ENCODE assay signal across 12 mouse cellular contexts in genomic region chr11:104609033-104609684, GRCm38 (mm10). TPM values are rescaled to one million over a fixed set of nuclear protein-coding genes. Genes with fewer than 3 reads are reported as not detected.
A peak's percentile ranks its signal among the peaks of the same experiment; 100 is the strongest.
DNase-seq lines count a peak whose midpoint lies in the region; ATAC-seq and TF ChIP-seq lines count a peak whose summit lies in the region.
"Had no signal": no experiment of that assay in that cellular context is flagged by ENCODE, and none has a peak within 500 bp of the region (broad histone marks: within the 10 kb centered on the region; RNA-seq: fewer than 3 reads in every experiment).

No protein-coding gene starts in this region.

- H3K4me3 ChIP-seq in limb, embryonic 13.5 days = peak overlapping the region; percentile 53; the same call in 1 of the 2 replicates
- H3K4me3 ChIP-seq in limb, embryonic 10.5 days = no peak overlapping the region
- H3K4me3 ChIP-seq in liver, embryonic 11.5 days (ENCODE audit: low read depth, low read length) = peak overlapping the region; percentile 57
- H3K4me3 ChIP-seq in small intestine, adult 2 months (ENCODE audit: low read depth, low read length) = no peak overlapping the region

- no peak for TF ChIP-seq POLR2A in small intestine, adult 2 months (IDR thresholded peaks at IDR 0.05; ENCODE audit: low read depth, low read length)

- TF ChIP-seq CTCF in small intestine, adult 2 months (IDR thresholded peaks at IDR 0.05; ENCODE audit: extremely low read depth, insufficient read length, insufficient replicate concordance, low read depth, low read length) = no peak

- H3K9me3 ChIP-seq in limb, embryonic 13.5 days = no peaks in the 10 kb centered on the region
- no peaks in the 10 kb centered on the region for H3K9me3 ChIP-seq in limb, embryonic 10.5 days (replicated peaks)
- H3K9me3 ChIP-seq in liver, embryonic 11.5 days (ENCODE audit: control insufficient read depth, low read length) = no peaks in the 10 kb centered on the region
- H3K9me3 ChIP-seq: limb, embryonic 15.5 days had no signal

- 71% methylated on average over 6 of the region's 6 CpGs for WGBS in limb, embryonic 13.5 days
- 72% methylated on average over 6 of the region's 6 CpGs for WGBS in limb, embryonic 10.5 days
- 29% methylated on average over 6 of the region's 6 CpGs for WGBS in liver, embryonic 11.5 days
- 62% methylated on average over 6 of the region's 6 CpGs for WGBS in small intestine, adult 2 months

- H3K9ac ChIP-seq in limb, embryonic 13.5 days = no peak overlapping the region
- peak overlapping the region; percentile 25; the same call in 1 of the 2 replicates for H3K9ac ChIP-seq in liver, embryonic 11.5 days (ENCODE audit: low read depth, low read length)

- no peak overlapping the region; the same call in 1 of the 2 replicates for H3K27ac ChIP-seq in limb, embryonic 13.5 days
- no peak overlapping the region for H3K27ac ChIP-seq in limb, embryonic 10.5 days
- H3K27ac ChIP-seq in liver, embryonic 11.5 days (ENCODE audit: low read depth, low read length) = 0 out of 2 replicates have a peak overlapping the region, but pooled peaks have one; percentile 25
- peak overlapping the region; percentile 87; the same call in 1 of the 2 replicates for H3K27ac ChIP-seq in small intestine, adult 2 months (ENCODE audit: insufficient read depth, low read depth, low read length)
- H3K27ac ChIP-seq: limb, embryonic 15.5 days had no signal

- H3K4me2 ChIP-seq in limb, embryonic 13.5 days (replicated peaks) = no peak overlapping the region
- peak overlapping the region; percentile 83 for H3K4me2 ChIP-seq in liver, embryonic 11.5 days

- peaks cover 56% of the 10 kb centered on the region for H3K27me3 ChIP-seq in limb, embryonic 13.5 days
- peaks cover 59% of the 10 kb centered on the region for H3K27me3 ChIP-seq in limb, embryonic 10.5 days (ENCODE audit: low read depth, poor library complexity, severe bottlenecking)
- H3K27me3 ChIP-seq in liver, embryonic 11.5 days (replicated peaks; ENCODE audit: control insufficient read depth, insufficient read depth, low read length) = peaks cover 39% of the 10 kb centered on the region
- peaks cover 14% of the 10 kb centered on the region for H3K27me3 ChIP-seq in small intestine, adult 2 months (ENCODE audit: control insufficient read depth, insufficient read depth, low read length)

- no peaks in the 10 kb centered on the region for H3K36me3 ChIP-seq in limb, embryonic 13.5 days
- no peaks in the 10 kb centered on the region for H3K36me3 ChIP-seq in limb, embryonic 10.5 days
- H3K36me3 ChIP-seq in liver, embryonic 11.5 days (ENCODE audit: control insufficient read depth, insufficient read depth, low read length) = no peaks in the 10 kb centered on the region
- no peaks in the 10 kb centered on the region for H3K36me3 ChIP-seq in small intestine, adult 2 months (ENCODE audit: control insufficient read depth, insufficient read depth, low read length)
- H3K36me3 ChIP-seq: limb, embryonic 15.5 days had no signal

- peaks cover 11% of the 10 kb centered on the region; the same call in 1 of the 2 replicates for H3K4me1 ChIP-seq in limb, embryonic 13.5 days
- peaks cover 12% of the 10 kb centered on the region for H3K4me1 ChIP-seq in limb, embryonic 10.5 days
- peaks cover 6% of the 10 kb centered on the region for H3K4me1 ChIP-seq in liver, embryonic 11.5 days (replicated peaks; ENCODE audit: control insufficient read depth, insufficient read depth, low read length)
- peaks cover 5% of the 10 kb centered on the region; the same call in 1 of the 2 replicates for H3K4me1 ChIP-seq in small intestine, adult 2 months (ENCODE audit: control insufficient read depth, insufficient read depth, insufficient read length, low read length)

- no peak for ATAC-seq in limb, embryonic 13.5 days (ENCODE audit: low FRiP score, low read depth)
- ATAC-seq in liver, embryonic 11.5 days (replicated peaks; ENCODE audit: low FRiP score) = no peak

- no peak for DNase-seq in limb, embryonic 10.5 days (ENCODE audit: low spot score)
- DNase-seq in MEL-GATA-1-ER (ENCODE audit: extremely low read depth, low read depth) = peak; percentile 83
- DNase-seq in liver, embryonic 11.5 days (ENCODE audit: low spot score) = no peak
- no peak for DNase-seq in cerebellum, postnatal 10 days
- no peak for DNase-seq in kidney, adult 18-20 months
- no peak for DNase-seq in layer of hippocampus, adult 11-12 months (ENCODE audit: low spot score)
- DNase-seq: cerebellum, adult 9-11 months; gastrocnemius, postnatal 25 days; thymus, postnatal 36 days had no signal

RNA-seq across cellular contexts. Expression of gene Itgb3, which starts 1.4 kb away (rescaled TPM):
- 2.0 and 2.3 TPM in 2 replicates for polyA plus RNA-seq in limb, embryonic 13.5 days (2015; fragmentation: Nextera tagmentation; extraction: Ambion mirVana)
- 2.6 and 2.7 TPM in 2 replicates for polyA plus RNA-seq in limb, embryonic 10.5 days (2016; fragmentation: Nextera tagmentation; extraction: Ambion mirVana)
- polyA plus RNA-seq in liver, embryonic 11.5 days (2014; fragmentation: Nextera tagmentation; extraction: Ambion mirVana) = 16.2 and 16.4 TPM in 2 replicates
- polyA plus RNA-seq in small intestine, adult 2 months (2012; rRNA removed) = 5.3 and 7.2 TPM in 2 replicates

RNA-seq across cellular contexts. Expression of gene Myl4, which starts 58.7 kb away (rescaled TPM):
- polyA plus RNA-seq in limb, embryonic 13.5 days (2015; fragmentation: Nextera tagmentation; extraction: Ambion mirVana) = 124 and 131 TPM in 2 replicates
- polyA plus RNA-seq in limb, embryonic 10.5 days (2016; fragmentation: Nextera tagmentation; extraction: Ambion mirVana) = 3.0 and 3.1 TPM in 2 replicates
- 11.9 and 30.4 TPM in 2 replicates for polyA plus RNA-seq in liver, embryonic 11.5 days (2014; fragmentation: Nextera tagmentation; extraction: Ambion mirVana)
- 2.2 and 3.4 TPM in 2 replicates for polyA plus RNA-seq in small intestine, adult 2 months (2012; rRNA removed)

RNA-seq across cellular contexts. Expression of gene Cdc27, which starts 58.7 kb away (rescaled TPM):
- polyA plus RNA-seq in limb, embryonic 13.5 days (2015; fragmentation: Nextera tagmentation; extraction: Ambion mirVana) = 49.1 and 49.3 TPM in 2 replicates
- 49.5 and 60.4 TPM in 2 replicates for polyA plus RNA-seq in limb, embryonic 10.5 days (2016; fragmentation: Nextera tagmentation; extraction: Ambion mirVana)
- polyA plus RNA-seq in liver, embryonic 11.5 days (2014; fragmentation: Nextera tagmentation; extraction: Ambion mirVana) = 41.6 and 45.9 TPM in 2 replicates
- 0.74 and 1.2 TPM in 2 replicates for polyA plus RNA-seq in small intestine, adult 2 months (2012; rRNA removed)

Comparison
In these comparisons a context has a peak if more than half of its experiments do, and no peak if none do; other contexts are left out.
1. H3K4me3 ChIP-seq: peak in limb, embryonic 13.5 days (single experiment) and liver, embryonic 11.5 days (single experiment); none in limb, embryonic 10.5 days (single experiment) and small intestine, adult 2 months (single experiment).
2. H3K27ac ChIP-seq: peak in liver, embryonic 11.5 days (single experiment) and small intestine, adult 2 months (single experiment); none in limb, embryonic 13.5 days (single experiment) and limb, embryonic 10.5 days (single experiment).
3. RNA of gene Cdc27, which starts 58.7 kb away (polyA plus RNA-seq): 49.5 to 60.4 TPM in limb, embryonic 10.5 days, 49.1 to 49.3 TPM in limb, embryonic 13.5 days and 41.6 to 45.9 TPM in liver, embryonic 11.5 days; 0.74 to 1.2 TPM in small intestine, adult 2 months; every median in the first group is over 10 times any median in the second.